Mouse (Mus musculus) embryonic fibroblast, embryonic 13.5 days (primary cell): ENCODE results near the gene Prpf6. TPM values are rescaled to one million over a fixed set of nuclear protein-coding genes. Genes with fewer than 3 reads are reported as not detected.

Experiments
- H3K27ac ChIP-seq: 2 replicates; pipeline ENCODE4 v1.5.1; 2012; ENCODE audit warnings: low read length, control low read depth, inconsistent platforms; ENCODE audit not compliant: insufficient read depth
- H3K4me1 ChIP-seq: 2 replicates; pipeline ENCODE4 v1.6.1; 2011; ENCODE audit warnings: low read length; ENCODE audit not compliant: control insufficient read depth, insufficient read depth
- H3K4me3 ChIP-seq: 2 replicates; pipeline ENCODE4 v1.5.1; 2011; ENCODE audit warnings: mild to moderate bottlenecking, control low read depth, low read length; ENCODE audit not compliant: insufficient read depth
- CTCF ChIP-seq: IDR thresholded peaks from 2 replicates; pipeline ENCODE4 v1.5.1; 2011; ENCODE audit warnings: mild to moderate bottlenecking, control low read depth, low read length, moderate library complexity, borderline replicate concordance; ENCODE audit not compliant: insufficient read depth
- POLR2A ChIP-seq: IDR thresholded peaks from 2 replicates; pipeline ENCODE4 v1.6.1; 2011; ENCODE audit warnings: low read depth, mild to moderate bottlenecking, control low read depth, low read length, moderate library complexity
- polyA plus RNA-seq: library from polyadenylated mRNA; stranded (reverse); fragments of >200 nt; gene quantifications from 2 replicates; pipeline ENCODE4 v1.2.4, GENCODE M21; 2011; ENCODE audit warnings: low read depth; ENCODE audit not compliant: missing spikeins, insufficient read length

Gene Prpf6
- 55.9 and 59.4 TPM in 2 replicates for polyA plus RNA-seq

DNA sequence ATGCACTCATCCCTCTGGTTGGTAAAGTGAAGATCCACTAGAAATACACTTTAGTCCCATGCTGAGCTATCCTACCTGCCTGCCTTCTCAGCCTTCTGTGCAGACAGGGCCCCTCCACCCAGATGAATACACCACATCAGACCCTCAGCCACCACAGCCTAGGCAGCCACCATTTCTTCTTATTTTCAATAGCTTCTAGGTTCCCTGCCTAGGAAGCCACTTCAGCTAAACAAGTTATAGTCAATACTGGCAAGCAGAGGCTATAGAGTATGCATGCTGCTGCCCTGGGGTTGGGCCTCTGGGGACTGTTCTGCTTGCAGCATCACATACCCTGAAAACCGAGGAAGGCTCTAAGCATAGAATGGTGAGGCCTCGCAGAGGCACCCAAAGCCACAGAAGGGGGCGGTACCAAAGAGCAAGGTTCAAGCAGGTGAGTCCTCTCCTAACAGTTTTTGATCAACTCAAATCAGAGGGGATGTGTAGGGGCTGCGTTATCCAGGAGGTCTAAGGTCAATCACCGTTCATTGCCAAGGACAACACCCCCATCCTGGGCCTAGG lies at the start of gene Prpf6:
Gene Prpf6, plus strand, starts transcription at position 341 of the 558 bp plus-strand sequence.
- H3K27ac ChIP-seq: no peak within 1 kb of the TSS; the same call in 1 of the 2 replicates
- peaks cover 3% of the 10 kb centered on the region; the same call in 1 of the 2 replicates for H3K4me1 ChIP-seq
- TF ChIP-seq CTCF (no peak), POLR2A (no peak)
- peak within 1 kb of the TSS; percentile 96 for H3K4me3 ChIP-seq

DNA sequence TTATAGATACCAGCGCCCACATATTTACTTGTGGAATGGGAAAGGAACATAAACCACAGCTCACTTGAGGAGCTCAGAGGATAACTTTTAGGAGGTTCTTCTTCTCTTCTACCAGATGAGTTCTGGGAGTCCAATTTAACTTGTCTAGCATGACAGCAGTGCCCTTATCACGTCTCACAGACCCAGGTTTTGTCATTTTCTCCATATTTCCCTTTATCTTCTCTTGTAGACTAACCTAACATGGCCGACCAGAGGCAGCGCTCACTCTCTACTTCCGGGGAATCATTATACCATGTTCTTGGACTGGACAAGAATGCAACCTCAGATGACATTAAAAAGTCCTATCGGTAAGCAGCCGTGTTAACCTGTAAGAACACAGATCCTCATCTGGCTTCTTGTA lies 45.5 kb upstream of the Prpf6 start:
- TF ChIP-seq CTCF: no peak
- TF ChIP-seq POLR2A: no peak
- no peak overlapping the region for H3K27ac ChIP-seq
- no peaks in the 10 kb centered on the region for H3K4me1 ChIP-seq
- H3K4me3 ChIP-seq: no peak overlapping the region

DNA sequence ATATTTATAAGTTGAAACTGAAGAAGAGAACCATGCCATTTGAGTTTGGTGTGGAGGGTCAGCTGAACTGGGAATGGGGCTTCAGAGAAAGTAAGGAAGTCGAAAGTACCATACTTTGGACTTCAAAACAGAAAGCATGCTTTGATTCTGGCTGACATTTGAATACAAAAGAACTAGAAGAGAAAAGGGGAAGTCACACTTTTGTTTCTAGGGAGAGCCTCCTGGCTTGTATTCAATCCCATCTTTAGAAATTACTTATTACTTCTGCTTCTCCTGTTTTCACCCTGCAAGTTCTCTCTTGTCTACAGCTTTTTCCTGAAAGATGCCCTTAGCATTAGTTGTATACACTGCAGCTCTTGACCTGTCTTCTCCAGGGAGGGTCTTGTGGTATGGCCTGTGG lies 43.4 kb upstream of the Prpf6 start:
- no peak overlapping the region for H3K4me3 ChIP-seq
- no peak for TF ChIP-seq CTCF
- no peak for TF ChIP-seq POLR2A
- H3K27ac ChIP-seq: no peak overlapping the region
- H3K4me1 ChIP-seq: no peaks in the 10 kb centered on the region

DNA sequence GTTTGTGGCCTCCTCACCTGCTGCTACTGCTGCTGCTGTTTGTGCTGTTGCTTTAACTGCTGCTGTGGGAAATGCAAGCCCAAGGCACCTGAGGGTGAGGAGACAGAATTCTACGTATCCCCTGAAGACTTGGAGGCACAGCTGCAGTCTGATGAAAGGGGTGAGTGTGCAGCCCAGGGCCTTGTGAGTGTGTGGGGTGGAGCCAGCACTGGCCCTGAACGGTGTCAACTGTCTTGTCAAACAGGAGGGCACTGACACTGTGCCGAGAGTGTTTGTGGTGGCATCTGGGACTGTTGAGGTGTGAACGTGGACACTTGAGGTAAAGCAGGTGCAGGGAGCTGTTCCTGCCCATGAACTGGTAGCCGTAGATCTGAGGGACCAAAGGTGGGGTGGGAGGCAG lies 43.0 kb upstream of the Prpf6 start:
- Histone ChIP-seq H3K4me1 (no peaks in the 10 kb centered on the region), H3K4me3 (no peak overlapping the region), H3K27ac (no peak overlapping the region)
- TF ChIP-seq CTCF (no peak), POLR2A (no peak)

DNA sequence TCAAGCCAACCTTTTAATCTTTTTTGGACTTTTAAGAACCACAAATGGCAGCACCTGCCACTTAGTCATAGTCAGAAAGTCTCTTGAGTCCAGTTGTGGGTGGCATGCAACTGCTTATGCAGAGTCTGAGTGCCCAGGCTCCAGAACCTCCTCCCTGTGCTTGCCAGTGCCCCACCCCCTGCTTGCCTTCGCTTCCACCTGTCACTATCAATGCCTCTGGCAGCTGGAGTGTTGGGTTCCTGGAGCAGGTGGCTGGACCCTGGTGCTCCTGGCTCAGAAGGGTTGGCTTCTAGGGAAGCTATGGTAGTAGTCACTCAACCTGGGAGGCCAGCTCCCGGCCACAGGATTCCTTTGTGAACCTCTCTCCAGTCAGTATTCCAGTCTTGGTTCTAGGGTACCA lies 41.4 kb upstream of the Prpf6 start:
- H3K4me1 ChIP-seq: no peaks in the 10 kb centered on the region
- no peak overlapping the region for H3K4me3 ChIP-seq
- TF ChIP-seq CTCF (no peak), POLR2A (no peak)
- no peak overlapping the region for H3K27ac ChIP-seq

DNA sequence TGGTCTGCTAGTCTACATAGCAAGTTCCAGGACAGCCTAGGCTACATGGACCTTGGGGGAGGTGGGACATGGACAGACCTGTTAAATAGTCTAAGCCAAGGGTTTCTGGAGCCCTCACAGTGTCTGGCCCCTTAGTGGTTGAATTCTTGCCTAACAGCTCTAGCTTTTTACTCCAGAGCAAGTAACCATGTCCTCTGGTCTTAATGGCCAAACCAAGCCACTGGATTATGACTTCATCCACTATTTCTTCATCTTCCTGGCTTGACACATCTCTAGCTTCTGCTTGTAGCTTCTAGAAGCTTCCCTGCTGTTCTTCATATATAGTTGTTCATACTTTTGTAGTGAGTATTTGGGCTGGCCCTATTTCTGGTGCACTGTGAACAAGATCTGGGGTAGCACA lies 37.9 kb upstream of the Prpf6 start:
- H3K4me3 ChIP-seq: no peak overlapping the region
- no peak for TF ChIP-seq POLR2A
- TF ChIP-seq CTCF: no peak
- no peaks in the 10 kb centered on the region for H3K4me1 ChIP-seq
- no peak overlapping the region for H3K27ac ChIP-seq

DNA sequence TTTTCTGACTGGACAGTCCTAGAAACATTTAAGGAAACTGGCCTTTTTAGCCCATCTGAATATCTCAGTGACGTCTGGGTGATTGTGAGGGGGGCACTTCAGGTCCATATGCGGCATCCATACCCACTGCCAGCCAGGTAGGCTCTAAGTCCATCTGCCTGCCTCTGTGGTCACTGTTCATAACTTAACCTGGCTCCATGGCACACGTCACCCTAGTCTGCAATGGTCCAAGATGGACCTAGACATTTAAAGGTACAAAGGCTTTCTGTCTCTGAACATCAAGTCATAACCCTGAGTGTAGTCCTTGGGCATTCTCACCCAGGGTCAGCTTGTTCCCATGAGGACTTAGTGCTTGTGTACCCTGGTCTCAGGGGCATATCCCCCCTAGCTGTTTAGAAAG lies 24.3 kb upstream of the Prpf6 start:
- Histone ChIP-seq H3K4me1 (no peaks in the 10 kb centered on the region), H3K27ac (no peak overlapping the region), H3K4me3 (no peak overlapping the region)
- TF ChIP-seq POLR2A (no peak), CTCF (no peak)

DNA sequence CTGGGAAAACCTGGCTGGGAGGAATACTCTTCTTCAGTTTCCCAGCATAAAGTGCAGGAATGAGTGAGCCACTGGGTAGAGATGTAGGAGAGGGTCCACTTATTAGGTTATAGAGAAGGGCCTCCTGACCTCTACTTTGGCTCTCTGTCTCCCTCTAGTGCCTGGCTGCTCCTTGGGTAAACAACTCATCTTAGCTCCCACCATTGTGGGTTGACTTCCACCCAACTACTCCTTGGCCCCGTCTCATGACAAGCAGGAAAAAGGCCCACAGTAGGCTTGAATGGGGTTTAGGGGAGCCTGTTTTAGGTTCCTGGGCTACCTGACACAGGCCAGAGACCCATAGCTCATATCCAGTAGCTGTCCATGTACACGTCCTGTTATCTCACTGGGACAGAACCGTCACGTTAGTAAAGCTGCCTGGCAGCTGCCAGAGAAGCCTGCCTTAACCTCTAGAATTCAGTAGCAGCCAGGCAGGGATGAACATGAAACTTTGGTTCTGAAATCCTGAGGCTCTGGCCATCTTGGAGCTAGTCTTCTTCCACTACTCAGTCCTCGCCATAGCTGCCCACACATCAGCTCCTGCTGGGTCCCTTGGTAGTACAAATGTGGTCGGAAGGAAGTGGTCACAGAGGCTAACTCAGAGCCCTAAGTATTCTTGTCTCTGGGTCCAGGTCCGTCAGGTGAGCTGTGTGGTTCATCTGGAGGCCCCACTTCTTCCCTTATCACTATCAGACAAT lies 23.2 kb upstream of the Prpf6 start:
- Histone ChIP-seq H3K27ac (no peak overlapping the region), H3K4me3 (no peak overlapping the region), H3K4me1 (no peaks in the 10 kb centered on the region)
- no peak for TF ChIP-seq POLR2A
- peak; percentile 32; the same call in 1 of the 2 replicates for TF ChIP-seq CTCF

DNA sequence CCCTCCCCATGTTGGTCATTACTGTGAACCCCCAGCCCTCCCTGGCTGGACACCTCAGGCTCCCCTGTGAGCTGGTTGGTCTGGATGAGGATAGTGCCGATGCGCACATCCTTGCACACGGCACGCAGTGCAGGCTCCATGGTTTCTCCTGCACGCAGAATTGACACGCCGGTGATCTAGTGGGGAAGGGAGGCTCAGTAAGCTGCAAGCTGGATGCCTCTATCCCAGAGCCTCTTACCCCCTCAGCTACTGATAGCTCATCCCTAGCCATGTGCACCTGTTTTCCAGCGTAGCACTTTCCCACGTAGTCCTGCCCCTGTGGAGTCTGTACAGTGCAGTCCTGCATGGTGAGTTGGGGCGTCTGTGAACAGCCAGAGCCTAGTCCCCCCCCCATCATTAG lies 21.8 kb upstream of the Prpf6 start:
- TF ChIP-seq CTCF (no peak), POLR2A (no peak)

DNA sequence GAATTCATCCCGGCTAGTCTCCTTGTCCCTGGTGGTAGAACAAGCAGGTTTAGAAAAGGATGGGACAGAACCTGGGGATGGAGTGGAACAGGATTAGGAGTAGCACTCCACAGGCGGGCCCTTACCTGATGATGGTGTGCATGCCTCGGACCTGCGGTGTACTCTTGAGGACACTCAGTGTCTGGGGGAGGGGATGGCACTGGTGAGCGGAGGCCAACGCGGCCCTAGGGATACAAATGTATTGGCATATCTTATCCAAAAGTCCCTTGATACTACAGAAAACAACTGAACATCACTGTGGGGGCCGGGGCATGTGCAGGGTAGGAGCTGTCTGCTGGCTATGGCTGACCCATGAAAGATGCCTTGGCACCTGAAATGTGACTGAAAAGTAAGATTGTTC lies 21.3 kb upstream of the Prpf6 start:
- no peak for TF ChIP-seq CTCF
- no peak for TF ChIP-seq POLR2A
- Histone ChIP-seq H3K4me3 (no peak overlapping the region), H3K4me1 (no peaks in the 10 kb centered on the region), H3K27ac (no peak overlapping the region)

More for the DNA sequence above, 21.8 kb upstream of the Prpf6 start:
- H3K27ac ChIP-seq: no peak overlapping the region
- H3K4me3 ChIP-seq: no peak overlapping the region
- no peaks in the 10 kb centered on the region for H3K4me1 ChIP-seq
